In genomic region chr1:161038968-161039721, GRCm38 (mm10) we compare ENCODE assay signal across 8 mouse cellular contexts. TPM values are rescaled to one million over a fixed set of nuclear protein-coding genes. Genes with fewer than 3 reads are reported as not detected.
A peak's percentile ranks its signal among the peaks of the same experiment; 100 is the strongest.
DNase-seq lines count a peak whose midpoint lies in the region; ATAC-seq and TF ChIP-seq lines count a peak whose summit lies in the region.

No protein-coding gene starts in this region.

- no peaks in the 10 kb centered on the region for H3K9me3 ChIP-seq in lung, embryonic 14.5 days (ENCODE audit: low read depth, low read length)
- H3K9me3 ChIP-seq in embryonic facial prominence, embryonic 14.5 days (ENCODE audit: control insufficient read depth, low read length) = no peaks in the 10 kb centered on the region
- H3K9me3 ChIP-seq in limb, embryonic 11.5 days (ENCODE audit: control insufficient read depth, low read length) = no peaks in the 10 kb centered on the region
- H3K9me3 ChIP-seq in stomach, embryonic 15.5 days = no peaks in the 10 kb centered on the region

- no peak overlapping the region for H3K9ac ChIP-seq in lung, embryonic 14.5 days
- no peak overlapping the region for H3K9ac ChIP-seq in embryonic facial prominence, embryonic 14.5 days (ENCODE audit: low read depth, low read length)
- H3K9ac ChIP-seq in limb, embryonic 11.5 days (ENCODE audit: low read length) = no peak overlapping the region
- no peak overlapping the region for H3K9ac ChIP-seq in stomach, embryonic 15.5 days

- peaks cover 58% of the 10 kb centered on the region for H3K36me3 ChIP-seq in lung, embryonic 14.5 days (ENCODE audit: insufficient read depth)
- peaks cover 46% of the 10 kb centered on the region for H3K36me3 ChIP-seq in embryonic facial prominence, embryonic 14.5 days (ENCODE audit: control insufficient read depth, insufficient read depth, low read length)
- H3K36me3 ChIP-seq in limb, embryonic 11.5 days (ENCODE audit: control insufficient read depth, insufficient read depth, low read length) = peaks cover 6% of the 10 kb centered on the region; the same call in 1 of the 2 replicates
- H3K36me3 ChIP-seq in stomach, embryonic 15.5 days = peaks cover 6% of the 10 kb centered on the region

- WGBS in lung, embryonic 14.5 days = 12% methylated on average over 3 of the region's 3 CpGs
- 11% methylated on average over 3 of the region's 3 CpGs for WGBS in embryonic facial prominence, embryonic 14.5 days
- WGBS in limb, embryonic 11.5 days = 8% methylated on average over 3 of the region's 3 CpGs
- WGBS in stomach, embryonic 15.5 days = 12% methylated on average over 3 of the region's 3 CpGs

- no peak overlapping the region; the same call in 1 of the 2 replicates for H3K4me2 ChIP-seq in lung, embryonic 14.5 days
- no peak overlapping the region for H3K4me2 ChIP-seq in embryonic facial prominence, embryonic 14.5 days (ENCODE audit: low read depth, low read length)
- H3K4me2 ChIP-seq in limb, embryonic 11.5 days (ENCODE audit: low read depth, severe bottlenecking) = no peak overlapping the region
- no peak overlapping the region for H3K4me2 ChIP-seq in stomach, embryonic 15.5 days

- peak; percentile 63 for DNase-seq in lung, embryonic 14.5 days
- no peak for DNase-seq in lung, postnatal 10 days
- peak; percentile 38 for DNase-seq in embryonic facial prominence, embryonic 14.5 days (ENCODE audit: low spot score)
- peak; percentile 54 for DNase-seq in limb, embryonic 11.5 days (ENCODE audit: low spot score)
- DNase-seq in natural killer cell, adult 2 months (ENCODE audit: low spot score in 2 of 2) = no peak
- DNase-seq in cerebellum, postnatal 36 days = no peak
- DNase-seq in lung, adult 18-20 months = no peak

- peak; percentile 0; the same call in 1 of the 2 replicates for ATAC-seq in lung, embryonic 14.5 days (ENCODE audit: insufficient read depth)
- peak; percentile 3; the same call in 1 of the 2 replicates for ATAC-seq in embryonic facial prominence, embryonic 14.5 days (ENCODE audit: low read depth)
- ATAC-seq in limb, embryonic 11.5 days (ENCODE audit: insufficient number of reproducible peaks, low FRiP score, low TSS enrichment, low read depth) = no peak
- ATAC-seq in stomach, embryonic 15.5 days (ENCODE audit: insufficient read depth, low FRiP score, low read depth) = no peak

- TF ChIP-seq CTCF in lung, embryonic 14.5 days (IDR thresholded peaks at IDR 0.05; ENCODE audit: low read depth) = 0 out of 2 replicates have a peak, but pooled peaks have one; percentile 10

- H3K4me3 ChIP-seq in lung, embryonic 14.5 days (ENCODE audit: low read depth, low read length) = no peak overlapping the region; the same call in 1 of the 2 replicates
- H3K4me3 ChIP-seq in embryonic facial prominence, embryonic 14.5 days (ENCODE audit: low read depth, low read length) = no peak overlapping the region
- H3K4me3 ChIP-seq in limb, embryonic 11.5 days (ENCODE audit: low read depth, low read length) = no peak overlapping the region
- H3K4me3 ChIP-seq in stomach, embryonic 15.5 days (replicated peaks) = no peak overlapping the region

- H3K27me3 ChIP-seq in lung, embryonic 14.5 days (ENCODE audit: insufficient read depth, low read length) = no peaks in the 10 kb centered on the region
- H3K27me3 ChIP-seq in embryonic facial prominence, embryonic 14.5 days (replicated peaks; ENCODE audit: control insufficient read depth, insufficient read depth, low read length) = no peaks in the 10 kb centered on the region
- H3K27me3 ChIP-seq in limb, embryonic 11.5 days (ENCODE audit: control insufficient read depth, insufficient read depth, low read length) = no peaks in the 10 kb centered on the region
- no peaks in the 10 kb centered on the region for H3K27me3 ChIP-seq in stomach, embryonic 15.5 days (replicated peaks)

- H3K4me1 ChIP-seq in lung, embryonic 14.5 days (ENCODE audit: insufficient read depth) = no peaks in the 10 kb centered on the region
- no peaks in the 10 kb centered on the region for H3K4me1 ChIP-seq in embryonic facial prominence, embryonic 14.5 days (ENCODE audit: control insufficient read depth, insufficient read depth, low read length)
- no peaks in the 10 kb centered on the region for H3K4me1 ChIP-seq in limb, embryonic 11.5 days (ENCODE audit: control insufficient read depth, insufficient read depth, low read length)
- H3K4me1 ChIP-seq in stomach, embryonic 15.5 days = peaks cover under 1% of the 10 kb centered on the region; the same call in 1 of the 2 replicates

- H3K27ac ChIP-seq in lung, embryonic 14.5 days (ENCODE audit: low read depth) = peak overlapping the region; percentile 50; the same call in 1 of the 2 replicates
- H3K27ac ChIP-seq in embryonic facial prominence, embryonic 14.5 days (replicated peaks; ENCODE audit: low read depth, low read length) = no peak overlapping the region; the same call in 1 of the 2 replicates
- no peak overlapping the region for H3K27ac ChIP-seq in limb, embryonic 11.5 days (replicated peaks; ENCODE audit: low read depth, low read length)
- H3K27ac ChIP-seq in stomach, embryonic 15.5 days = peak overlapping the region; percentile 63; the same call in 1 of the 2 replicates

RNA-seq across cellular contexts. Expression of gene Zbtb37, which starts 4.5 kb away (rescaled TPM):
- polyA plus RNA-seq in lung, embryonic 14.5 days (2014; fragmentation: Nextera tagmentation; extraction: Ambion mirVana) = 9.5 and 12.2 TPM in 2 replicates
- 7.8 and 10.5 TPM in 2 replicates for polyA plus RNA-seq in embryonic facial prominence, embryonic 14.5 days (2014; fragmentation: Nextera tagmentation; extraction: Ambion mirVana)
- 9.3 and 11.5 TPM in 2 replicates for polyA plus RNA-seq in limb, embryonic 11.5 days (2014; fragmentation: Nextera tagmentation; extraction: Ambion mirVana)
- 7.7 and 8.0 TPM in 2 replicates for polyA plus RNA-seq in stomach, embryonic 15.5 days (2015; fragmentation: Nextera tagmentation; extraction: Ambion mirVana)

RNA-seq across cellular contexts. Expression of gene Dars2, which starts 31.3 kb away (rescaled TPM):
- 37.0 and 42.4 TPM in 2 replicates for polyA plus RNA-seq in lung, embryonic 14.5 days (2014; fragmentation: Nextera tagmentation; extraction: Ambion mirVana)
- polyA plus RNA-seq in embryonic facial prominence, embryonic 14.5 days (2014; fragmentation: Nextera tagmentation; extraction: Ambion mirVana) = 24.2 and 31.2 TPM in 2 replicates
- 48.0 and 51.6 TPM in 2 replicates for polyA plus RNA-seq in limb, embryonic 11.5 days (2014; fragmentation: Nextera tagmentation; extraction: Ambion mirVana)
- 33.4 and 34.7 TPM in 2 replicates for polyA plus RNA-seq in stomach, embryonic 15.5 days (2015; fragmentation: Nextera tagmentation; extraction: Ambion mirVana)

RNA-seq across cellular contexts. Expression of gene Cenpl, which starts 31.4 kb away (rescaled TPM):
- polyA plus RNA-seq in lung, embryonic 14.5 days (2014; fragmentation: Nextera tagmentation; extraction: Ambion mirVana) = 35.9 and 38.0 TPM in 2 replicates
- 22.6 and 25.6 TPM in 2 replicates for polyA plus RNA-seq in embryonic facial prominence, embryonic 14.5 days (2014; fragmentation: Nextera tagmentation; extraction: Ambion mirVana)
- polyA plus RNA-seq in limb, embryonic 11.5 days (2014; fragmentation: Nextera tagmentation; extraction: Ambion mirVana) = 41.7 and 44.8 TPM in 2 replicates
- 25.6 and 25.7 TPM in 2 replicates for polyA plus RNA-seq in stomach, embryonic 15.5 days (2015; fragmentation: Nextera tagmentation; extraction: Ambion mirVana)

Comparison
In these comparisons a context has a peak if more than half of its experiments do, and no peak if none do; other contexts are left out.
1. DNase-seq: peak in lung, embryonic 14.5 days (single experiment), embryonic facial prominence, embryonic 14.5 days (single experiment) and limb, embryonic 11.5 days (single experiment); none in lung, postnatal 10 days (single experiment), natural killer cell, adult 2 months (0 of 2), cerebellum, postnatal 36 days (0 of 2) and lung, adult 18-20 months (0 of 2).
2. ATAC-seq: peak in lung, embryonic 14.5 days (single experiment) and embryonic facial prominence, embryonic 14.5 days (single experiment); none in limb, embryonic 11.5 days (single experiment) and stomach, embryonic 15.5 days (single experiment).
3. H3K27ac ChIP-seq: peak in lung, embryonic 14.5 days (single experiment) and stomach, embryonic 15.5 days (single experiment); none in embryonic facial prominence, embryonic 14.5 days (single experiment) and limb, embryonic 11.5 days (single experiment).